Mouse (Mus musculus): ENCODE measurements around the gene Dcun1d3.

- TF ChIP-seq POLR2AphosphoS2 (IDR thresholded peaks at IDR 0.05; ENCODE audit: low read depth, low read length) = no peak
- no peak for TF ChIP-seq CTCF (conservative IDR thresholded peaks at IDR 0.05 in 1 of 2, IDR thresholded peaks at IDR 0.05 in 1 of 2; ENCODE audit: low read depth in 2 of 2, low read length in 2 of 2)
- TF ChIP-seq POLR2A (IDR thresholded peaks at IDR 0.05; ENCODE audit: low read depth, low read length) = no peak
- TF ChIP-seq EP300 (IDR thresholded peaks at IDR 0.05; ENCODE audit: low read length) = no peak
- no peak for TF ChIP-seq GABPA (IDR thresholded peaks at IDR 0.05; ENCODE audit: insufficient replicate concordance, low read depth, low read length)
- no peak for TF ChIP-seq MAX (IDR thresholded peaks at IDR 0.05; ENCODE audit: low read length)
- no peak for TF ChIP-seq HCFC1 (IDR thresholded peaks at IDR 0.05; ENCODE audit: low read depth, low read length)
Measured at GRCm38 (mm10) chr7:119941569-119941968, 45.5 kb upstream of the Dcun1d3 start.
